Mouse (Mus musculus) embryonic facial prominence, embryonic 14.5 days (tissue): ENCODE results near the gene Gm10912. TPM values are rescaled to one million over a fixed set of nuclear protein-coding genes. Genes with fewer than 3 reads are reported as not detected.
"Not testable (repeated sequence)": the region's sequence is repeated elsewhere in the genome, so short reads cannot be mapped to it uniquely, and the experiment has no call there.

ENCODE experiments used
- ATAC-seq: fragments of 200-750 bp; cut with Nextera tagmentation; 2 replicates; pipeline ENCODE4 v1.8.0; 2017; ENCODE audit warnings: low read depth, moderate number of reproducible peaks, moderate TSS enrichment
- DNase-seq: peaks from one replicate; pipeline ENCODE4 v3.0.0-alpha.2; 2015; ENCODE audit warnings: low spot score
- H3K27ac ChIP-seq: fragments of 300-500 bp; sonication (generic); replicated peaks from 2 replicates; pipeline ENCODE4 v1.5.1; 2014; ENCODE audit warnings: low read depth, mild to moderate bottlenecking, low read length, moderate library complexity
- H3K27me3 ChIP-seq: fragments of 300-500 bp; sonication (generic); replicated peaks from 2 replicates; pipeline ENCODE4 v1.6.1; 2014; ENCODE audit warnings: low read length; ENCODE audit not compliant: control insufficient read depth, insufficient read depth
- H3K36me3 ChIP-seq: fragments of 300-500 bp; sonication (generic); 2 replicates; pipeline ENCODE4 v1.6.1; 2014; ENCODE audit warnings: low read length, mixed read lengths; ENCODE audit not compliant: control insufficient read depth, insufficient read depth
- H3K4me1 ChIP-seq: fragments of 300-500 bp; sonication (generic); 2 replicates; pipeline ENCODE4 v1.6.1; 2014; ENCODE audit warnings: antibody characterized with exemption, low read length; ENCODE audit not compliant: control insufficient read depth, insufficient read depth
- H3K4me2 ChIP-seq: fragments of 300-500 bp; sonication (generic); 2 replicates; pipeline ENCODE4 v1.6.1; 2014; ENCODE audit warnings: low read depth, mild to moderate bottlenecking, low read length, moderate library complexity, mixed read lengths
- H3K4me3 ChIP-seq: fragments of 300-500 bp; sonication (generic); 2 replicates; pipeline ENCODE4 v1.5.1; 2014; ENCODE audit warnings: low read depth, mild to moderate bottlenecking, low read length
- H3K9ac ChIP-seq: fragments of 300-500 bp; sonication (generic); 2 replicates; pipeline ENCODE4 v1.6.1; 2014; ENCODE audit warnings: low read depth, mild to moderate bottlenecking, low read length, moderate library complexity, mixed read lengths
- H3K9me3 ChIP-seq: fragments of 300-500 bp; sonication (generic); 2 replicates; pipeline ENCODE4 v1.6.1; 2016; ENCODE audit warnings: low read length; ENCODE audit not compliant: control insufficient read depth
- WGBS: fragments of 180-500 bp; shearing (Covaris S2); extraction: QIAGEN DNeasy Blood & Tissue Kit; methylation state at CpG from one replicate; pipeline ENCODE4 v1.1.7; 2014; 5-methylcytosine and 5-hydroxymethylcytosine counted together
- polyA plus RNA-seq: library from polyadenylated mRNA; unstranded; fragments of >200 nt; fragmentation: Nextera tagmentation; extraction: Ambion mirVana; gene quantifications from 2 replicates; pipeline ENCODE4 v1.2.1, GENCODE M21; 2014

The Gm10912 gene
- polyA plus RNA-seq, 1 experiment from 2014 or later = not detected

DNA sequence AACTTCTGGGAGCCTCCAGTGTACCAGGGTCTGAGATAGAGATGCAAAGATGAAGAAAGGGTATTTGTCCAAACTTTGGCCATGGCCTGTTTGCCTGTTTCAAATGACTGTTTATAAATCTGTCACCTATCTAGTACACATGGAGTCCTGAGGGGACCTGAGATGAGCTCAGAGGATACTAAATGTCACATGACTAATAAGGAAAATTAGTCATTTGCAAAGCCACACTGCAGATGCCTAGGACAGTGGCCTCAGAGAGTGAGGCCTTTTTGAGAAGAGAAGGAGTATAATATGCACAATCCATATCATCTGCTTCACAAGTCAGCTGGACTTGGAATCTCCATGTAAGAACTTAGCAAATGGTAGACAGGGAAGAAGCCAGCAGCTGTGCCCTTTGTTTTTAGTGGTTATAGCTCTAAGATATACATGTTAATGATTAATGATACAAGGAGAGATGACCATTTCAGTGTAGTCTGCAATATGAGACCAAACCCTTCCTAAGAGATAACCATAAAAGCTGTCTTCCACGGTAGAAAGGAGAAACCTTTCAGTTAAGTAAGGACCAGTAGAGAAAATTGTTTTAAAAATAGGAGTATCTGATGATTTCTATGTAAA lies 15.9 kb downstream of the Gm10912 start:
- H3K4me1 ChIP-seq, H3K9ac ChIP-seq, H3K27ac ChIP-seq, H3K36me3 ChIP-seq, ATAC-seq, H3K4me2 ChIP-seq, H3K4me3 ChIP-seq, H3K9me3 ChIP-seq, H3K27me3 ChIP-seq, DNase-seq: not testable (repeated sequence)
- WGBS = no CpG with 5 or more reads among the region's 1 CpGs

DNA sequence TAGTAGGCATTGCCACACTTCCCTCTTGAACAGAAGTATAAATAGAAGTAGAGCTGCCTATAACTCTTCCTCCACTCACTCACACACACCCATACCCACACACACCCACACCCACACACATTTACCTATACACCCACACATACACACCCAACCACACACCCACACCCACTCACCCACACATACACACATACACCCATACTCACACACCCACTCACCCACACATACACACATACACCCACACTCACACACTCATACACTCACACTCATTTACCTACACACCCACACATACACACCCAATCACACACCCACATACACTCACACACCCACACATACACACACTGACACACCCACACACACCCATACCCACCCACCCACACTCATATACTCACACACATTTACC lies 16.8 kb downstream of the Gm10912 start:
- Histone ChIP-seq H3K9ac (no peak overlapping the region), H3K27ac (no peak overlapping the region), H3K9me3 (no peaks in the 10 kb centered on the region), H3K4me2 (no peak overlapping the region), H3K4me3 (no peak overlapping the region), H3K27me3 (no peaks in the 10 kb centered on the region), H3K4me1 (no peaks in the 10 kb centered on the region), H3K36me3 (no peaks in the 10 kb centered on the region)
- no peak for ATAC-seq
- no peak for DNase-seq

DNA sequence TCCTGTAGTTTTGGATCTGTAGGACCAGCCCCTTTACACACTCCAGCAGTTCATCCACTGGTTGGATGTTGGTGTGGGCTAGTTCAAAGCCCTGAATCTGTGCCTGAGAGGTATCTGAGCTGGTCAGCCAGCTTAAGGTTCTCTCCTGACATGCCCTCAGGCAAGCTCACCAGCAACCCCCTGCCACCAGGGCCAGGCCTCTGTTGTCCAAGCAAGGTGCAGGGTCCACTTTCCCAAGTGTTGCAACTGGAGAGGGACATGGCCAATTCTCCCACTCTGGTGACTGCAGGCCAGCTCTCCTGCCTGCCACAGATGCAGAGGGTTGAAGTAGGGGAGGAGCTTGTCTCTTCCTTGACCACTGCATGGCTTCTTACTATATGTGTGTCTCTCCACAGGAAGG lies 18.4 kb downstream of the Gm10912 start:
- DNase-seq, H3K4me2 ChIP-seq, H3K36me3 ChIP-seq, H3K4me1 ChIP-seq, H3K9ac ChIP-seq, H3K9me3 ChIP-seq, H3K4me3 ChIP-seq, H3K27me3 ChIP-seq, H3K27ac ChIP-seq, ATAC-seq: not testable (repeated sequence)

DNA sequence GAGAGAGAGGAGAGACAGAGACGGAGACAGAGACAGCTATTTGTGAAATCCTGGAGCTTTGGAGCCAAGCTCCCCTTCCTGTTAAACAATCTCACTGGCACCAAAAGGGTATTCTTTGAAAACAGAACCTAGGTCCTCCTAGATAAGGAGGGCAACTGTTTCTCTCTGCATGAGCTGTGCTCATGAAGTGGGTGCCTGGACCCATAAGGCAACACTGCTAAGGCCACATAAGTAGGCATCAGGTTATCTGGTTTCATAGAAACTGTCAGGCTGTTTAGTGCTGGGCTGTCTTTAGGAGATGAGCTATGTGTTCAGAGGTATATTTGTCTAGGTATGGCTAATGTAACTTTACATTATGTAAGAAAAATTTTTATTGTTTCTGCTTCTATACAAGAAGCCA lies 21.9 kb downstream of the Gm10912 start:
- not testable (repeated sequence) for H3K4me2 ChIP-seq, H3K9ac ChIP-seq, H3K4me3 ChIP-seq, H3K27me3 ChIP-seq, H3K9me3 ChIP-seq, H3K36me3 ChIP-seq, H3K4me1 ChIP-seq, ATAC-seq, DNase-seq, H3K27ac ChIP-seq
- WGBS = 100% methylated on average over 1 of the region's 1 CpGs

DNA sequence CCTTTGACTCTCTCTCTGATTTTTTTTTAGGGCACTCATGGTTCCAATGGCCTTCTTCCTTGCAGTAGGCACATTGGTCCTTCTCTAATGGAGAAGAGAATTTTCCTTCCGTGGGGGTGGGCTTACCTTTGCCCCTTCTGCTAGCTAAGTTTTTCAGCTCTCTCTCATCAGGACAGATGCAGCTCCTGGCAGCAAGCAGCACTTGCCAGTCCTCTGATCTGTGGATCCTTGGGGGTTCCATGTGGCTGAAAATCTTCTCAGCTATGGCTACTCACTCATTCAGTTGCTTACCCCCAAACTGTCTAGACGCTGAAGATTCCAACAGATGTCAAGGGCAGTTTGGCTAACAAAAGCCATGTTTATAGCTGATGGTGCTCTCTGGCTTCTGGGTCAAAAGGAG lies 27.7 kb downstream of the Gm10912 start:
- H3K27me3 ChIP-seq = no peaks in the 10 kb centered on the region
- ATAC-seq (no peak), DNase-seq (no peak)
- no peak overlapping the region for H3K27ac ChIP-seq
- H3K4me1 ChIP-seq = no peaks in the 10 kb centered on the region
- H3K9ac ChIP-seq = no peak overlapping the region
- no peaks in the 10 kb centered on the region for H3K36me3 ChIP-seq
- no peaks in the 10 kb centered on the region for H3K9me3 ChIP-seq
- H3K4me3 ChIP-seq = no peak overlapping the region
- H3K4me2 ChIP-seq = no peak overlapping the region
- 78% methylated on average over 2 of the region's 2 CpGs for WGBS

DNA sequence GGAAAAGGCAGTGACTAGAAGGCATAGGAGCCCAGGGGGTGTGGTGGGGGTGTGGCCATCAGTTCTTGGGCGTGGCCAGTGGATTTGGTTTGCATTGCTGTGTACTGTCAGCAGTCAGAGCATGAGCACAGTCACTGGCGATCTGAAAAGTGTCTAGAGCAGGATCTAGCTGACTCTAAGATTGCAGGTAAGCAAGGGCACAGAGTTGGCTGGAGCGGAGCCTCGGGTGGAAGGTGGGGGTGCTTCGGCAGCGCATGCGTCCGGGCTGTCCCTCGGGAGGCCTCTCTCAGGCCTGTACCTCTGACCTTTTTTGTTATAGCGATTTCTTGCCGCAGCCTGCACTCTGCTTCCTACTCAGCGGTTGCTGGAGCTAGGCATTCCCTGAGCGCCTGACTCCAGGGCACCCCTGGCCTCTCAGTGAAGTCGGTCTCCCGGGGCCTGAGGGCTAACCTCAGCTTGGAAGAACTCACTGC lies 30.2 kb downstream of the Gm10912 start, which contains the start of gene Cd59a:
Gene Cd59a (plus strand): TSS at position 61 of the 473 bp plus-strand sequence.
- Histone ChIP-seq H3K9ac (peak within 1 kb of the TSS; percentile 55), H3K4me1 (no peaks in the 10 kb centered on the region), H3K36me3 (no peaks in the 10 kb centered on the region), H3K4me2 (peak within 1 kb of the TSS; percentile 70), H3K27ac (peak within 1 kb of the TSS; percentile 54), H3K9me3 (no peaks in the 10 kb centered on the region), H3K4me3 (peak within 1 kb of the TSS; percentile 47), H3K27me3 (no peaks in the 10 kb centered on the region)
- ATAC-seq = peak; percentile 92
- DNase-seq = peak; percentile 91
- WGBS = 3% methylated on average over 15 of the region's 15 CpGs

DNA sequence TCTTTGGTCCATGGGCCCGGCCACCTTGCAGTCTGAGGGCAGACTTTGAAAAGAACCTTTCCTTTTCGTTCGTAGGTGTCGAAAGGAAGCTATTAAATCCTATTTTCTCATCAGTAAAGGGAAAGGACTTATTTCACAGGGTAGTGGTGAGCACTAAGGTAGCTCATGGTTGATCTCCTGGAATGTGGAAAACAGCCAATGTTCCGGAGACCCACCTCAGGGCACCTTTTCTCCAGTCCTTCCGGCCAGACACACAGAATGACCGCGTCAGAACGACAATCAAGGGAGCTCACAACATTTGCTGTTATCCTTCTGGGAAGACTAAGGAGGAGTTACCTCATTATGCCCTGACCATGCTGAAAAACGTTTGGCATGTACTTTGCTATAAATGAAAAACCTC lies 30.6 kb downstream of the Gm10912 start:
- DNase-seq (no peak), ATAC-seq (no peak)
- Histone ChIP-seq H3K9ac (peak overlapping the region; percentile 55), H3K9me3 (no peaks in the 10 kb centered on the region), H3K4me1 (no peaks in the 10 kb centered on the region), H3K27me3 (no peaks in the 10 kb centered on the region), H3K4me2 (peak overlapping the region; percentile 70), H3K4me3 (peak overlapping the region; percentile 47), H3K27ac (peak overlapping the region; percentile 54), H3K36me3 (no peaks in the 10 kb centered on the region)
- WGBS = 39% methylated on average over 10 of the region's 10 CpGs

DNA sequence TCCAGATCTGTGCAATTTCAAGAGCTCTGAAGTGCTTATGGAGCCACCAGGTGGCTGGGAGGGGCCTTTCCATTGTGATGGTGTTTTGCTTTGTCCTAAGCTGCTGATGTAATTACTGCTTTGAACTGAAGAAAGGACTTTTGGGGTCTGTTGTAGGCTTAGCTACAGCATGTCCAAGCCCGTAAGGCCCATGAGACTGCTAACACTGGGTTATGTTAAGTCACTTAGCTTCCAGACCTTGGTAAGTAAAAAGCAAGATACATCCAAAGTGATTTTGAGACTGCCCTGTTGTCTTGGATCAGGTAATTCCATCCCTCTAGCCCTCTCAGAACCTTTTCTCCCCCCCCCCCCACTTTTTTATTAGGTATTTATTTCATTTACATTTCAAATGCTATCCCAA lies 31.2 kb downstream of the Gm10912 start:
- not testable (repeated sequence) for H3K4me2 ChIP-seq, H3K4me1 ChIP-seq
- WGBS = 80% methylated on average over 1 of the region's 1 CpGs

DNA sequence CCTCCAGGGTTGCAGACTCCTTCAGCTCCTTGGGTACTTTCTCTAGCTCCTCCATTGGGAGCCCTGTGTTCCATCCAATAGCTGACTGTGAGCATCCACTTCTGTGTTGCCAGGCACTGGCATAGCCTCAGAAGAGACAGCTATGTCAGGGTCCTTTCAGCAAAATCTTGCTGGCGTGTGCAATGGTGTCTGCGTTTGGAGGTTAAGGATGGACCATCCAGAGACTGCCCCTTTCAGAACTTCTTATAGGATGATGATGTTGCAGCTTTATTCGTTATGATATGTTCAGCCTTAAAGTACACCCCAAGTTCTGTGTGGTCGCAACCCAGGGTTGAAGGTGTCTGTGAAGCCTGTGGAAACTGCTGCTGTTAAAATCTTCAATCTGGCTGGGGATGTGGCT lies 31.8 kb downstream of the Gm10912 start:
- H3K27me3 ChIP-seq, H3K36me3 ChIP-seq, H3K4me1 ChIP-seq, H3K4me2 ChIP-seq, H3K4me3 ChIP-seq, H3K9me3 ChIP-seq, DNase-seq, ATAC-seq, H3K9ac ChIP-seq, H3K27ac ChIP-seq: not testable (repeated sequence)
- 98% methylated on average over 4 of the region's 4 CpGs for WGBS

More for the DNA sequence above, 31.2 kb downstream of the Gm10912 start:
- not testable (repeated sequence) for H3K27ac ChIP-seq, DNase-seq, H3K36me3 ChIP-seq, H3K9ac ChIP-seq, H3K27me3 ChIP-seq, H3K9me3 ChIP-seq, H3K4me3 ChIP-seq
- 0 out of 2 replicates have a peak, but pooled peaks have one; percentile 16 for ATAC-seq
